Mouse (Mus musculus) neural tube, embryonic 13.5 days (tissue): ENCODE measurements around the gene Szrd1. TPM values are rescaled to one million over a fixed set of nuclear protein-coding genes. Genes with fewer than 3 reads are reported as not detected.

Experiments used
- ATAC-seq: fragments of 200-750 bp; cut with Nextera tagmentation; 2 replicates; pipeline ENCODE4 v1.8.0; 2017; ENCODE audit warnings: low read depth, mild to moderate bottlenecking, moderate TSS enrichment, moderate library complexity
- H3K27ac ChIP-seq: fragments of 300-500 bp; sonication (generic); replicated peaks from 2 replicates; pipeline ENCODE4 v1.5.1; 2015; ENCODE audit warnings: moderate library complexity, mild to moderate bottlenecking, inconsistent platforms
- H3K27me3 ChIP-seq: fragments of 300-500 bp; sonication (generic); 2 replicates; pipeline ENCODE4 v1.6.1; 2015; ENCODE audit warnings: mild to moderate bottlenecking, inconsistent platforms
- H3K36me3 ChIP-seq: fragments of 300-500 bp; sonication (generic); 2 replicates; pipeline ENCODE4 v1.6.1; 2015; ENCODE audit warnings: mild to moderate bottlenecking, inconsistent platforms
- H3K4me1 ChIP-seq: fragments of 300-500 bp; sonication (generic); replicated peaks from 2 replicates; pipeline ENCODE4 v1.6.1; 2015; ENCODE audit warnings: inconsistent platforms
- H3K4me2 ChIP-seq: fragments of 300-500 bp; sonication (generic); 2 replicates; pipeline ENCODE4 v1.6.1; 2015; ENCODE audit warnings: inconsistent platforms, mild to moderate bottlenecking, moderate library complexity
- H3K4me3 ChIP-seq: fragments of 300-500 bp; sonication (generic); 2 replicates; pipeline ENCODE4 v1.5.1; 2015; ENCODE audit warnings: mild to moderate bottlenecking, inconsistent platforms
- H3K9ac ChIP-seq: fragments of 300-500 bp; sonication (generic); 2 replicates; pipeline ENCODE4 v1.6.1; 2015; ENCODE audit warnings: moderate library complexity, mild to moderate bottlenecking, inconsistent platforms
- H3K9me3 ChIP-seq: fragments of 300-500 bp; sonication (generic); 2 replicates; pipeline ENCODE4 v1.6.1; 2016; ENCODE audit warnings: inconsistent platforms
- WGBS: fragments of 180-500 bp; shearing (Covaris S2); methylation state at CpG from one replicate; pipeline ENCODE4 v1.1.7; 2015; 5-methylcytosine and 5-hydroxymethylcytosine counted together
- polyA plus RNA-seq: library from polyadenylated mRNA; unstranded; fragments of >200 nt; fragmentation: Nextera tagmentation; extraction: Ambion mirVana; gene quantifications from 2 replicates; pipeline ENCODE4 v1.2.1, GENCODE M21; 2015

Gene Szrd1
- polyA plus RNA-seq, 1 experiment from 2014 or later, result 27.2 TPM

- Histone ChIP-seq H3K4me1 (peaks cover 60% of the 10 kb centered on the region), H3K36me3 (no peaks in the 10 kb centered on the region), H3K4me3 (no peak overlapping the region), H3K27me3 (no peaks in the 10 kb centered on the region), H3K9ac (peak overlapping the region; percentile 9; the same call in 1 of the 2 replicates), H3K27ac (peak overlapping the region; percentile 57), H3K9me3 (0 out of 2 replicates have a peak, but pooled peaks cover 2% of the 10 kb centered on the region), H3K4me2 (0 out of 2 replicates have a peak overlapping the region, but pooled peaks have one; percentile 7)
- 0 out of 2 replicates have a peak, but pooled peaks have one; percentile 32 for ATAC-seq
- WGBS, result 32% methylated on average over 5 of the region's 5 CpGs
These were observed 8.0 kb downstream of the Szrd1 start for GRCm38 (mm10) chr4:141131531-141132061.

DNA sequence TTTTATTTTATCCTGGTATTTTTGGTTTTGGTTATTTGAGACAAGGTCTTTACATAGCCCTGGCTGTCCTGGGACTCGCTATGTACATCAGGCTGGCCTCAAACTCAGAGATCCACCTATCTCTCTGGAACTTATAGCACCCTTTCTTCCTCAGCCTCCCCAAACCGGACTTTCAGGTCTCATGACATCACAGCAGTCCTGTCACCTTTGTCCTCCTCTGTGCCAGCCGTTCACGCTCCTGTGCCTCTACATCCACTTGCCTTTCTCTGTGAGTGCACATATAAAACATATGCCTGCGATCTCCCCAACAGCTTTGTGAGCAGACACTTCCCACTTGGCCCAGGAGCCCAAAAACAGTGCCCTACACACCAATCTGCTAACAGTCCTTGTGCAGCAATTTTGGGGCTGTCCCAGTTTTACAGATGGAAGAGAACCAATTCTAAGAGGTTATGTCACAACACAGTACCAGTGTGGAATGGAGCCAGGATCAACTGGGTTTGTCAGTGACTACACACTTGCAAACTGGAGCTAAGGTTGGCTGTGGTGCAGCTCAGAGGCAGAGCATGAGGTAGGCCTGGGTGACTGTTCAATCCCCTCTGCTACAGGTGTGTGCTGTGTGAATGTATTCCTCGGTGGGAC lies 8.8 kb downstream of the Szrd1 start:
- peak overlapping the region; percentile 57 for H3K27ac ChIP-seq
- WGBS, result 70% methylated on average over 6 of the region's 6 CpGs

DNA sequence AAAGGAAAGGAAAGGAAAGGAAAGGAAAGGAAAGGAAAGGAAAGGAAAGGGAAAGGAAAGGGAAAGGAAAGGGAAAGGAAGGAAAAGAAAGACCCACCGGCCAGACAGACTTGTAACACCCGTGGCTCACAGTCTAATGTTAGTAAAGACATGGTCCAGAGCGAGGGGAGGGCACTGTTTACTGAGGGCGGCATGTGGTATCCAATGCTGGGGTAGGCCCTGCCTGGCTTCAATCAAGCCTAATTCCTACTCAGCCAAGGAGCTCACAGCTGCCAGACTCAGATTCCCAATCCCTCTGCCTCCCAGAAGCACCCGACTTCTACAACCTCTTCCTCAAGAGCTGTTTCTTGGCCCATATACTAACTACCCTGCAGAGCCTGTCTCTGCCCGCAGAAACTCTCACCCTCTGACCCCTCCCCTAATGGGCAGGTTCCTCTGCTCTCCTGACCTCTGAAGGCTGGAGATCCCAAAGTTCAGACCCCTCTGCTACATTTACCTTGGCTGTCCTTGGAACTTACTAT lies 10.3 kb downstream of the Szrd1 start:
- Histone ChIP-seq H3K27me3 (no peaks in the 10 kb centered on the region), H3K4me2 (no peak overlapping the region), H3K9me3 (0 out of 2 replicates have a peak, but pooled peaks cover 3% of the 10 kb centered on the region), H3K27ac (no peak overlapping the region), H3K36me3 (no peaks in the 10 kb centered on the region), H3K9ac (no peak overlapping the region), H3K4me3 (no peak overlapping the region), H3K4me1 (peaks cover 37% of the 10 kb centered on the region)
- no peak for ATAC-seq
- WGBS, result 68% methylated on average over 6 of the region's 6 CpGs

More for the DNA sequence above, 8.8 kb downstream of the Szrd1 start:
- Histone ChIP-seq H3K36me3 (no peaks in the 10 kb centered on the region), H3K9me3 (0 out of 2 replicates have a peak, but pooled peaks cover 3% of the 10 kb centered on the region), H3K27me3 (no peaks in the 10 kb centered on the region), H3K9ac (no peak overlapping the region), H3K4me1 (peaks cover 52% of the 10 kb centered on the region), H3K4me3 (no peak overlapping the region), H3K4me2 (no peak overlapping the region)
- ATAC-seq, result no peak

DNA sequence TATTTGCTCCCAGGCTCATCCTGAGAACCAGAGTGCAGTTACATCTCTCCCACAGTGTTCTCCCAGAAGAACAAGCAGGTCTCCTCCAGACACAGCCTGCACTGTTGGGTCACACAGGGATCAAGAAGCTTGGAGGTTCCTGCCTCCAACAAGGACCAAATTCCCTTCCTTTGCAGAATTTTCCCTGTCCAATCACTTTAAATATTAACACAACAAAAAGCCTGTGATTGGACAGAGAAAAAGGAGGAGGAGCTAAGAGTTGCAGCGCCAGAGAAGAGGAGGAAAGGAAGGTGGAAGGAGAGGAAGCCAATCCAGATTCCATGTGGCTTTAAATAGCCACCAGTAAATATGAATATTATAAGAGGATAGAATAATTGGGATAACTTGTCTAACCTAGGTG lies 16.5 kb downstream of the Szrd1 start:
- WGBS, result 50% methylated on average over 1 of the region's 1 CpGs

GRCm38 (mm10) chr4:141122663-141123062 lies 16.9 kb downstream of the Szrd1 start:
- no peak for ATAC-seq
- Histone ChIP-seq H3K9me3 (0 out of 2 replicates have a peak, but pooled peaks cover 3% of the 10 kb centered on the region), H3K4me3 (no peak overlapping the region), H3K4me1 (peaks cover 36% of the 10 kb centered on the region), H3K4me2 (no peak overlapping the region), H3K36me3 (peaks cover 11% of the 10 kb centered on the region), H3K27ac (no peak overlapping the region), H3K9ac (no peak overlapping the region), H3K27me3 (no peaks in the 10 kb centered on the region)
- 85% methylated on average over 7 of the region's 7 CpGs for WGBS

More for the DNA sequence above, 16.5 kb downstream of the Szrd1 start:
- no peak overlapping the region for H3K27ac ChIP-seq
- ATAC-seq, result no peak
- H3K4me2 ChIP-seq, result no peak overlapping the region
- peaks cover 36% of the 10 kb centered on the region for H3K4me1 ChIP-seq
- H3K9ac ChIP-seq, result no peak overlapping the region
- no peak overlapping the region for H3K4me3 ChIP-seq
- peaks cover 7% of the 10 kb centered on the region for H3K36me3 ChIP-seq
- H3K27me3 ChIP-seq, result no peaks in the 10 kb centered on the region
- 0 out of 2 replicates have a peak, but pooled peaks cover 3% of the 10 kb centered on the region for H3K9me3 ChIP-seq

GRCm38 (mm10) chr4:141120700-141121099 lies 18.9 kb downstream of the Szrd1 start:
- H3K4me3 ChIP-seq, result no peak overlapping the region
- 29% methylated on average over 11 of the region's 11 CpGs for WGBS
- peaks cover 30% of the 10 kb centered on the region for H3K36me3 ChIP-seq
- H3K27ac ChIP-seq, result no peak overlapping the region
- peak; percentile 56 for ATAC-seq
- no peak overlapping the region for H3K9ac ChIP-seq
- peaks cover 36% of the 10 kb centered on the region for H3K4me1 ChIP-seq
- H3K9me3 ChIP-seq, result no peaks in the 10 kb centered on the region
- no peaks in the 10 kb centered on the region for H3K27me3 ChIP-seq
- H3K4me2 ChIP-seq, result no peak overlapping the region

DNA sequence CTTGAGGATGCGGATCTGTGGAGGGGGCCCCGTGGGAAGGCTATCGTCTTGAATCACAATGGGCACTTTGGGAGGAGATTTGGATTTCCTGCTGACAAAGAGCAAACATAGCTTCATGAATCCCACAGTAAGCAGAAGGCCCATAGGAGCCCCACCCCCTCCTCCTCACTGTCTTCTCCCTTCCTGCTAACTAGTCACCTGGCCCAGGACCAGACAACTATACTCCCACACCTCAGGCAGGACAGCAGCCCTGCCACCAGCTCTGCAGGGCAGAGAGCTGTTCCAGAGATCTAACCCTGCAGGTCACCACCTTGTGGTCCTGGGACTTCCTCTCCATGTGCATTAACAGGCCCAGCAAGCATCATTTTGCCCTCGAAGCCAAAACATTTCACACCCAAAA lies 20.9 kb downstream of the Szrd1 start:
- Histone ChIP-seq H3K27me3 (no peaks in the 10 kb centered on the region), H3K9me3 (no peaks in the 10 kb centered on the region), H3K4me1 (peaks cover 33% of the 10 kb centered on the region), H3K9ac (0 out of 2 replicates have a peak overlapping the region, but pooled peaks have one; percentile 31), H3K4me3 (no peak overlapping the region), H3K27ac (no peak overlapping the region), H3K4me2 (no peak overlapping the region), H3K36me3 (peaks cover 50% of the 10 kb centered on the region)
- 64% methylated on average over 4 of the region's 4 CpGs for WGBS
- ATAC-seq, result no peak

- H3K36me3 ChIP-seq, result peaks cover 82% of the 10 kb centered on the region
- peaks cover 19% of the 10 kb centered on the region for H3K4me1 ChIP-seq
- no peak overlapping the region for H3K9ac ChIP-seq
- H3K27ac ChIP-seq, result no peak overlapping the region
- no peaks in the 10 kb centered on the region for H3K9me3 ChIP-seq
- no peak for ATAC-seq
- 93% methylated on average over 8 of the region's 8 CpGs for WGBS
- H3K4me3 ChIP-seq, result no peak overlapping the region
- H3K4me2 ChIP-seq, result no peak overlapping the region
- no peaks in the 10 kb centered on the region for H3K27me3 ChIP-seq
These were observed 24.2 kb downstream of the Szrd1 start for GRCm38 (mm10) chr4:141115398-141115797.

- Histone ChIP-seq H3K4me2 (no peak overlapping the region), H3K27me3 (no peaks in the 10 kb centered on the region), H3K36me3 (peaks cover 89% of the 10 kb centered on the region), H3K9me3 (no peaks in the 10 kb centered on the region), H3K27ac (no peak overlapping the region; the same call in 1 of the 2 replicates), H3K4me1 (peaks cover 12% of the 10 kb centered on the region), H3K9ac (no peak overlapping the region), H3K4me3 (no peak overlapping the region)
- no peak for ATAC-seq
- 85% methylated on average over 6 of the region's 6 CpGs for WGBS
These were observed 25.0 kb downstream of the Szrd1 start for GRCm38 (mm10) chr4:141114521-141114981.

DNA sequence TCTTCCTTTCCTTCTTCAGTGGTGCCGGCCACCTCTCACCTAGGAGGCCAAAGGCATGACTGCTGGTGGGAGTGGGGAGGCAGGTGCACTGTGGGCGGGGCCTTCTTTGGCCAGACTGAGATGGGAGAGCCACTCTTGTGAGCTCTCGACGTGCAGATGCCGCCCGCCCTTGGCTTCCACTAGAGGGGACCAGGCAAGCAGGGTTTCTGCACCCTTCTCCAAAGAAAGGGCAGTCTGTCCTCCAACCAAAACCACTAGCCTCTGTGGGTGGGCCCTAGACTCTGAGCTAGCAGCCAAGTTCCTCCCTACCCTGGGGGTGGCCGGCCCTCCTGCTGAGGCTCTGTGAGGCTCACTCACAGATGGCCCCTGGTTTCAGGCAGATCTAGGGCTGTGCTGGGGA lies 25.7 kb downstream of the Szrd1 start:
- Histone ChIP-seq H3K36me3 (peaks cover 89% of the 10 kb centered on the region), H3K9ac (no peak overlapping the region), H3K4me3 (no peak overlapping the region), H3K27me3 (no peaks in the 10 kb centered on the region), H3K9me3 (no peaks in the 10 kb centered on the region), H3K4me2 (no peak overlapping the region), H3K27ac (0 out of 2 replicates have a peak overlapping the region, but pooled peaks have one; percentile 3), H3K4me1 (peaks cover 5% of the 10 kb centered on the region)
- WGBS, result 76% methylated on average over 7 of the region's 7 CpGs
- no peak for ATAC-seq

GRCm38 (mm10) chr4:141108196-141108732 lies 31.3 kb downstream of the Szrd1 start:
- Histone ChIP-seq H3K36me3 (peaks cover 35% of the 10 kb centered on the region), H3K4me3 (no peak overlapping the region), H3K9ac (no peak overlapping the region), H3K9me3 (no peaks in the 10 kb centered on the region), H3K4me2 (no peak overlapping the region), H3K27me3 (no peaks in the 10 kb centered on the region), H3K27ac (no peak overlapping the region), H3K4me1 (0 out of 2 replicates have a peak, but pooled peaks cover 2% of the 10 kb centered on the region)
- WGBS, result 48% methylated on average over 10 of the region's 10 CpGs
- no peak for ATAC-seq
